Mouse (Mus musculus) ovary, postnatal 14 days (tissue): Measurements from ENCODE around the gene Slc7a6.

Source experiments
- DNase-seq: peaks from one replicate; pipeline ENCODE4 v3.0.0; 2022; ENCODE audit warnings: low spot score

Slc7a6 gene

GRCm38 (mm10) chr8:106140769-106141168 lies 27.9 kb upstream of the Slc7a6 start:
- peak; percentile 82 for DNase-seq

- no peak for DNase-seq
Observed at GRCm38 (mm10) chr8:106145331-106145730, 23.3 kb upstream of the Slc7a6 start.

- no peak for DNase-seq
Observed at GRCm38 (mm10) chr8:106146014-106146413, 22.6 kb upstream of the Slc7a6 start.

- DNase-seq: no peak
Observed at GRCm38 (mm10) chr8:106147868-106148565, 20.6 kb upstream of the Slc7a6 start.

GRCm38 (mm10) chr8:106149025-106149424 lies 19.6 kb upstream of the Slc7a6 start:
- no peak for DNase-seq

- DNase-seq: peak; percentile 81
Observed at GRCm38 (mm10) chr8:106149801-106150652, 18.6 kb upstream of the Slc7a6 start, which contains the start of gene Pla2g15. TSS of gene Pla2g15 (plus strand) at chr8:106150399.

- DNase-seq: no peak
Observed at GRCm38 (mm10) chr8:106150653-106151000, 18.0 kb upstream of the Slc7a6 start.

GRCm38 (mm10) chr8:106151041-106151440 lies 17.6 kb upstream of the Slc7a6 start:
- DNase-seq: no peak

GRCm38 (mm10) chr8:106152876-106153275 lies 15.8 kb upstream of the Slc7a6 start:
- no peak for DNase-seq

GRCm38 (mm10) chr8:106157419-106157818 lies 11.2 kb upstream of the Slc7a6 start:
- DNase-seq: no peak

- DNase-seq: no peak
Observed at GRCm38 (mm10) chr8:106158381-106158780, 10.3 kb upstream of the Slc7a6 start.

- DNase-seq: no peak
Observed at GRCm38 (mm10) chr8:106159876-106160275, 8.8 kb upstream of the Slc7a6 start.

- DNase-seq: no peak
Observed at GRCm38 (mm10) chr8:106163251-106163650, 5.4 kb upstream of the Slc7a6 start.

- peak; percentile 69 for DNase-seq
Observed at GRCm38 (mm10) chr8:106165460-106165859, 3.2 kb upstream of the Slc7a6 start.

- DNase-seq: peak; percentile 29
Observed at GRCm38 (mm10) chr8:106169017-106169933, 618 bp downstream of the Slc7a6 start.

- no peak for DNase-seq
Observed at GRCm38 (mm10) chr8:106169934-106170480, 1.4 kb downstream of the Slc7a6 start.

GRCm38 (mm10) chr8:106173566-106173965 lies 4.9 kb downstream of the Slc7a6 start:
- no peak for DNase-seq

GRCm38 (mm10) chr8:106176891-106177290 lies 8.2 kb downstream of the Slc7a6 start:
- no peak for DNase-seq

GRCm38 (mm10) chr8:106177594-106177993 lies 8.9 kb downstream of the Slc7a6 start:
- DNase-seq: no peak

- no peak for DNase-seq
Observed at GRCm38 (mm10) chr8:106178428-106178827, 9.8 kb downstream of the Slc7a6 start.

GRCm38 (mm10) chr8:106185628-106186270 lies 17.1 kb downstream of the Slc7a6 start:
- DNase-seq: no peak
